Mouse (Mus musculus): ENCODE results near the gene Cntn2. TPM values are rescaled to one million over a fixed set of nuclear protein-coding genes. Genes with fewer than 3 reads are reported as not detected.
"Not testable (repeated sequence)": the region's sequence is repeated elsewhere in the genome, so short reads cannot be mapped to it uniquely, and the experiment has no call there.

The Cntn2 gene
- total RNA-seq, 2 experiments from 2014 or later: 1.2 to 2.0 TPM

- no peak for DNase-seq (ENCODE audit: low spot score in 2 of 2)
Measured at GRCm38 (mm10) chr1:132515339-132515738, 27.7 kb downstream of the Cntn2 start.

- no peak for DNase-seq (ENCODE audit: low spot score in 2 of 2)
Measured at GRCm38 (mm10) chr1:132512106-132512505, 30.9 kb downstream of the Cntn2 start.

DNA sequence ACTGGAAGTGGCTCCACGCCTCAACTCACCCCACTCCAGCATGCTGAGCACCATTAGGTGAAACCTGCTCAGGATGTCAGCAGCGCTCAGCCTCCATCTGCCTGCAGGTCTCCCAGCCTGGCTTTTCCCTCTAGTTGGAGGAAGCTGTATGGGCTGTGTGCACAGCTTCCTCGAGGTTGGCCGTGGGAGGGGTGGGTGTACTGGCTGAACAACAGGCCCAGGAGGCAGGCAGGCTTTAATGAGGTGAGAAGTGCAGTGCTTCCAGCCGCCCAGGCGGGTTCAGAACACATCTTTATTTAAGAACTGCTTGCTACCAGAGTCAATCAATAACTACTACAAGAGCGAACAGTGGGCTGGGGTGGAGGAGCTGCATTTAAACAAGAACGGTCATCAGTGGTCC lies 31.5 kb downstream of the Cntn2 start:
- no peak for DNase-seq (ENCODE audit: low spot score in 2 of 2)

DNA sequence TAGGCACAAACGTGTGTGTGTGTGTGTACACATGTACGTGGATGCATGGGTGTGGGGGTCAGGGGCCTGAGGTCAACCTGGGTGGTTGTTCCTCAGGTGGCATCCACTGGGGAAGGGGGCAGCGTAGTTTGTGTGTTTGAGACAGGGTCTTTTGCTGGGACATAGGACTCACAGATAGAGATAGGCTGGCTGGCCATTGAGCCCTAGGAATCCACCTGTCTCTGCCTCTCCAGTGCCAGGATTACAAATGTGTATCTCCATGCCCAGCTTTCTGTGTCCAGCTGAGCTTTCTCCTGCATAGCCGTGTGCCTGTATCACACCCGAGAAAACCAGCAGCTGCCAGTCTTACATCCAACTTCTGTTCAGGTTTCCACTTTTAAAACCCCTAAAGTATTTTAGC lies 33.3 kb downstream of the Cntn2 start:
- DNase-seq (ENCODE audit: low spot score in 2 of 2): no peak

GRCm38 (mm10) chr1:132506656-132507055 lies 36.4 kb downstream of the Cntn2 start:
- DNase-seq (ENCODE audit: low spot score in 2 of 2): no peak

DNA sequence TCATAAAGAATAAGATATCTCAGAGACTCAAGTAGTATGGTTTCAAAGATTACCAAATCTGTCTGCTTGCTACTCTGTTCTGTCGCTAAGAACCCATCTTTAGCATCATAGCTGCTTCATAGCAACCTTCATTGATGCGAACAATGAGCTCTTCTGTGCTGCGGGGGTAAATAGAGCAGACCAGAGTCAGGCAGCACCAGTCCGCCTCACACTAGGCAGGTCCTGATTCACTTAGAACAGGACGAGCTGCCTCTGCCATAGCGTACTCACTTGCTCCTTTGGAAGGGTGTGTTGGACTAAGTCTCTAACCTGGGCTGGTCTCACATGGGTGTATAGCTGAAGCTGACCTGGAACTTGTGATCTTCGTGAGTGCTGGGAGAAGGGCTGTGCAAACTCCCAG lies 37.0 kb downstream of the Cntn2 start, which contains the start of gene Tmem81:
Tmem81 (plus strand) TSS at position 173 of the 400 bp plus-strand sequence.
- DNase-seq (ENCODE audit: low spot score in 2 of 2): no peak

DNA sequence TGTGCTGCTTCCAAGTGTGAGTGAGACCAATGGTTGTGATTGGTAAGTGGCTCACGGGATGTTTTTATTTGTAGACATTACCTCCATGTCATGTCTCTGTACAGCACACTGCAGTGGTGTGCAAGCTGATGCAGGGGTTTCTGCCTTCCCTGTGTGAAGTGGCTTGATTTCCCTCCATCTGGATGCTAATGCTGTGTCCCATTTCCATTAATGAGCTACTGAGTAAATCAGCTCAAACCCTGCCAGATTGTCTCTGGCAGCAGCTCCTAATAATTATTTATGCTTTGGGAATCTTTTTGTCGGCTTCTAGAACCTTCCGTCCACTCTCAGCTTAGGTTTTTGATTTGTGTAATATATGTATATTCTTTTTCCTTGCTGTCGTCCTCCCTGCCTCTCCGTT lies 37.9 kb downstream of the Cntn2 start:
- no peak for DNase-seq (ENCODE audit: low spot score in 2 of 2)

DNA sequence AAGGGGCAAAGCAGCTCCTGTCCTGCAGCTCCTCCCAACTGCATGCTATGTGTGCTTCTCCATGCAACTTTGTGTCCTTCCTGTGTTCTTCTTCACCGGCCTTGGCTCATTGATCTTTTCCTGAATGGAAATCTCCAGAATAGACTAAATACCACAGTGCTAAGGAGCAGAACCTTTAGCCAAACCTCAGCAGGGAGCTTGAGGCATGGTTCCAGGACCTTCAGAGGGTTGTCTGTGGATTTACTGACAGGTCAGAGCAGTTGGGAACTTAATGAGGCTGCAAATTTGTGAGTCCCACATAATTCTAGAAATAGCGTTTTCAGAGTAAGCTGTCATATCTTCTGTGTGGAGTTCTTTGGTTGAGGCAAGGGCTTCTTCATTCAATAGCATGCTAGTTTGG lies 42.5 kb downstream of the Cntn2 start:
- DNase-seq (ENCODE audit: low spot score in 2 of 2): no peak

- DNase-seq (ENCODE audit: low spot score in 2 of 2): no peak
Measured at GRCm38 (mm10) chr1:132483759-132484158, 59.3 kb downstream of the Cntn2 start.

GRCm38 (mm10) chr1:132483234-132483633 lies 59.8 kb downstream of the Cntn2 start:
- DNase-seq (ENCODE audit: low spot score in 2 of 2): no peak

GRCm38 (mm10) chr1:132481619-132482018 lies 61.4 kb downstream of the Cntn2 start:
- no peak for DNase-seq (ENCODE audit: low spot score in 2 of 2)

DNA sequence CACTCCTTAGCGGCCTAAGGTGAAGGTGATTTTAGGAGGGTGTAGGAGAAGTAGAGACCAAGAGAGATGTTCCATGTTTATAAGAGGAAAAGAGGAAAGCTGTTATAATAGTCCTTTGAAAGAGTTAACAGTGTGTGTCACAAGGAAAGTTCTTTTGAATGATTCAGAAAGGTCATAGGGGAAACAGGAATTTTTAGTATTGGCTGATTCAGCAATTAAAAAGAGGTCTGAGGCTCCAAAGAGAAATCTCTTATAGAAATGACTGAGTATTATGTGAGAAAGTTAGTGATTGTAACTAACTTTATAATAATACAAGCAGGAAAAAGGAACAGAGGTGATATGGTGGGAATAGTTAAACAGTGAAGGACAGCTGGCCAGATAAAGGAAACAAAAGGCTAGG lies 63.6 kb downstream of the Cntn2 start:
- DNase-seq (ENCODE audit: low spot score in 2 of 2): no peak

- peak; percentile 67 to 75 for DNase-seq (ENCODE audit: low spot score in 2 of 2)
Measured at GRCm38 (mm10) chr1:132476928-132477691, 65.9 kb downstream of the Cntn2 start, which contains the start of gene Rbbp5. Gene Rbbp5 (plus strand): TSS chr1:132477365.

GRCm38 (mm10) chr1:132476575-132476927 lies 66.5 kb downstream of the Cntn2 start:
- DNase-seq (ENCODE audit: low spot score in 2 of 2): no peak

DNA sequence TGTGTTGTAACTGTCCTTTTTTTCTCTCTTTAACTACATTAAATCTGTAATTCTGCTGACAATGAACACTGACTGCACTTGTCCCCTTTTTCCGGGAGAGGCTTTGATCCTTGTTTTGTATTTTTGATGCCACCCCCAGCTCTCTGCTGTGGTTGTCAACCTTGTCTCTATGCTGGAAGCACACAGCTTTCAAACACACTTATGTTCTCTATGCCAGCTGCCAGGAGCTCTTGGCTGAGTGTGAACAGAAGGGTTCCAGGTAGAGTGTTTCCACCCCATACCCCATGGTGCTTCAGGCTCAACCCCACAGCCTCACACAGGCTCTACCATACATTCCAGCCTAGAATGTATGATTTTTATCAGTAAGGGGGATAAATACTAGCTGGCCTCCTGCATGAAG lies 68.6 kb downstream of the Cntn2 start:
- DNase-seq (ENCODE audit: low spot score in 2 of 2): no peak

DNA sequence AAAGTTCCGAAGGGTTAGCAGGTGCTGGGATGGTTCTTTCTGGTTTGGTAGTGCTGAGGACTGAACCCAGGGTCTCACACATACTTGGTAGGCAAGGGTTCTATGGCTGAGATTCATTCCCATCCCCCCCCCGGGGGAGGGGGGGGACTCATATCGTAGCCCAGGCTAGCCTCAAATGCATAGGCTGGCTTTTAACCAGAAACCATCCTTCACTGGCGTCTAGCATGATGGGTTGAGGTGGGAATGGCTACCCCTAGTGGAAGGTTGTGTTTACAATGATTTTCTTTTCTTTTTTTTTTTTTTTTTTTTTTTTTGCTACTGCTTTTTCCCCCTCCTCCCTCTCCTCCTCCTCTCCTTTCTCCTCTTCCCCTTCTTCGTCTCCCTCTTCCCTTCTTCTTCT lies 70.5 kb downstream of the Cntn2 start:
- DNase-seq (ENCODE audit: low spot score in 2 of 2): no peak

- no peak for DNase-seq (ENCODE audit: low spot score in 2 of 2)
Measured at GRCm38 (mm10) chr1:132471499-132471898, 71.6 kb downstream of the Cntn2 start.

- DNase-seq (ENCODE audit: low spot score in 2 of 2): no peak
Measured at GRCm38 (mm10) chr1:132471032-132471431, 72.0 kb downstream of the Cntn2 start.

DNA sequence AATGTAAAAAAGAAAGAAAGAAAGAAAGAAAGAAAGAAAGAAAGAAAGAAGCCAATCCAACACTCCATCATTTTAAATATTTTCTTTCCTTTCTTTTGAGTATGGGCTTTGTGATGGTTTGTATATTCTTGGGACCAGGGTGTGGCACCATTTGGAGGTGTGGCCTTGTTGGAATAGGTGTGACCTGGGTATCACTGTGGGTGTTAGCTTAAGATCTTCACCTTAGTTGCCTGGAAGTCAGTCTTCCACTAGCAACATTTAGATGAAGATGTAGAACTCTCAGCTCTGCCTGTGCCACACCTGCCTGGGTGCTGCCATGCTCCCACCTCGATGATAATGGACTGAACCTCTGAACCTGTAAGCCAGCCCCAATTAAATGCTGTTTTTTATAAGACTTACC lies 73.0 kb downstream of the Cntn2 start:
- not testable (repeated sequence) for DNase-seq (ENCODE audit: low spot score in 2 of 2)

- DNase-seq (ENCODE audit: low spot score in 2 of 2): no peak
Measured at GRCm38 (mm10) chr1:132469519-132469918, 73.5 kb downstream of the Cntn2 start.

GRCm38 (mm10) chr1:132468926-132469325 lies 74.1 kb downstream of the Cntn2 start:
- DNase-seq (ENCODE audit: low spot score in 2 of 2): peak; percentile 9 to 11

DNA sequence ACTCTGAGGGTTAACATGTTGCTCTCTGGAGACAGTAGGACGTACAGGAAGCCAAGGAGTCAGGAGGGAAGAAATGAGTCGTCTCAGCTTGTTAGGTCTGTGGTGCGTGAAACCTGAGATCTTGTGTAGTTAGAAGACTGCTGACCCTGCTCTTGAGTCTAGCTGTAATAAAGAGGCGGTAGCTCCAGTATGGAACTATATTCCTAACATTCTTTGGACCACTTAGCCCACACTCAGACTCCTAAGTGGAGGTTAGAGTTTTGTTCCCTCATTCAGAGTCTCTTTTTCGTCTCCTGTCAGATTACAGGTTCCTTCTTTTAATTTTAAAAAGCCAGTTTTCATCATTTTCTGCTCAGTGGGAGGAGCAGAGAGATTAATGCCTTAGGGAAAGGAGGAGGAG lies 78.4 kb downstream of the Cntn2 start:
- DNase-seq (ENCODE audit: low spot score in 2 of 2): no peak
